Mouse (Mus musculus): ENCODE results near the gene Brf1.

DNA sequence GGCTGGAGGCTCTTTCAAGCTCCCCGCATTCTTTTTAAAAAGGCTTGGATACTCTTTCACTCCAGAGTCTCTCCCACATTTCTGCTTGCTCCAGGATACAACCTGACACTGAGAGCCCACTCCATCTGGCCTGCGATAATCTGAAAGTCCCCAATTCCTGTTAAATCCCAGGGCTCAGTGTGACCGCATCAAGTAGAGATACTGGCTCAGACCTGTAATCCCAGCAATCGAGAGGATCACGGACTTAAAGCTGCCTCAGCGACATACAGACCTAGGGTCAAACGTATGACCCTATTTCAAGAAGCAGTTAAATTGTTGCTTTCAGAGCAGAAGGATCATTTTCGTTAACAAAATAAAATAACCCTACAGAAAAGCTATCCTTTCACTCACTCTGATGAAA is 3.5 kb upstream of the Brf1 start:
- TF ChIP-seq CTCF (IDR thresholded peaks at IDR 0.05; ENCODE audit: insufficient read depth, low read length): no peak
- no peak for TF ChIP-seq POLR2A (IDR thresholded peaks at IDR 0.05; ENCODE audit: borderline replicate concordance, extremely low read depth, low read depth, low read length)
